13 mouse cellular contexts compared by ENCODE assay signal in the genomic region with DNA sequence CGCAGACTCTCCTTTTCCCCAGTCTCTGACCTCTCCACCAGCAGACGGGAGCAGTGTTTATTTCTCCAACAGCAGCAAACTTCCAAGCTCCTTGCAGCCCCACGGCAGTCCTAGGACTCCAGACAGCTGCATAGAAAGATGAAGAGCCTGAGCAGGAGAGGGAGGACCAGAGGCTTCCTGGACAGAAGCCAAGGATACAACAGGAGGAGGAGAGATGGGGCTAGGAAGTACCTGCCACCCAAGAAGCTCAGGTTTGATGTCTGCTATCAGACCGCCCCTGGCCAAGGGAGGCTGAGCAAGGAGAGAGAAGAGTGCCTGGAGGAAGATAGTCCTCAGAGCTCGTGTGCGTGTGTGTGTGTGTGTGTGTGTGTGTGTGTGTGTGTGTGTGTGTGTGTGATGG. TPM values are rescaled to one million over a fixed set of nuclear protein-coding genes. Genes with fewer than 3 reads are reported as not detected.
DNase-seq lines count a peak whose midpoint lies in the region; ATAC-seq lines count a peak whose summit lies in the region.
"Had no signal": no experiment of that assay in that cellular context is flagged by ENCODE, and none has a peak within 500 bp of the region (broad histone marks: within the 10 kb centered on the region; RNA-seq: fewer than 3 reads in every experiment).

No protein-coding gene starts in this region.

- WGBS in hindbrain, embryonic 15.5 days: 57% methylated on average over 6 of the region's 6 CpGs
- 56% methylated on average over 6 of the region's 6 CpGs for WGBS in hindbrain, embryonic 12.5 days
- WGBS in midbrain, embryonic 15.5 days: 67% methylated on average over 6 of the region's 6 CpGs
- 47% methylated on average over 6 of the region's 6 CpGs for WGBS in midbrain, embryonic 16.5 days
- WGBS in stomach, embryonic 16.5 days: 20% methylated on average over 6 of the region's 6 CpGs

- no peaks in the 10 kb centered on the region for H3K27me3 ChIP-seq in hindbrain, embryonic 15.5 days
- no peaks in the 10 kb centered on the region for H3K27me3 ChIP-seq in hindbrain, embryonic 12.5 days
- H3K27me3 ChIP-seq in midbrain, embryonic 15.5 days (replicated peaks): no peaks in the 10 kb centered on the region
- no peaks in the 10 kb centered on the region for H3K27me3 ChIP-seq in midbrain, embryonic 16.5 days (ENCODE audit: control insufficient read depth, insufficient read depth, low read depth, low read length)
- H3K27me3 ChIP-seq in stomach, embryonic 16.5 days (ENCODE audit: control insufficient read depth, insufficient read depth, low read length): no peaks in the 10 kb centered on the region

- H3K9ac ChIP-seq in hindbrain, embryonic 15.5 days: no peak overlapping the region
- no peak overlapping the region for H3K9ac ChIP-seq in hindbrain, embryonic 12.5 days
- H3K9ac ChIP-seq in midbrain, embryonic 15.5 days: no peak overlapping the region
- no peak overlapping the region for H3K9ac ChIP-seq in midbrain, embryonic 16.5 days (ENCODE audit: low read depth, low read length)
- H3K9ac ChIP-seq in stomach, embryonic 16.5 days (ENCODE audit: low read length): peak overlapping the region; percentile 18; the same call in 1 of the 2 replicates

- H3K4me2 ChIP-seq in hindbrain, embryonic 15.5 days: no peak overlapping the region
- H3K4me2 ChIP-seq in hindbrain, embryonic 12.5 days (replicated peaks): no peak overlapping the region
- no peak overlapping the region for H3K4me2 ChIP-seq in midbrain, embryonic 15.5 days
- H3K4me2 ChIP-seq in midbrain, embryonic 16.5 days (ENCODE audit: low read length): no peak overlapping the region
- no peak overlapping the region; the same call in 1 of the 2 replicates for H3K4me2 ChIP-seq in stomach, embryonic 16.5 days (ENCODE audit: low read depth, low read length)

- peaks cover 10% of the 10 kb centered on the region for H3K4me1 ChIP-seq in hindbrain, embryonic 15.5 days (replicated peaks)
- H3K4me1 ChIP-seq in hindbrain, embryonic 12.5 days: peaks cover 9% of the 10 kb centered on the region
- peaks cover 8% of the 10 kb centered on the region for H3K4me1 ChIP-seq in midbrain, embryonic 15.5 days
- peaks cover 3% of the 10 kb centered on the region; the same call in 1 of the 2 replicates for H3K4me1 ChIP-seq in midbrain, embryonic 16.5 days (ENCODE audit: control insufficient read depth, insufficient read depth, low read length)
- H3K4me1 ChIP-seq in stomach, embryonic 16.5 days (ENCODE audit: control insufficient read depth, insufficient read depth, low read length): peaks cover 18% of the 10 kb centered on the region

- peak; percentile 32 for DNase-seq in embryo, embryonic 10.5 days (ENCODE audit: low spot score)
- no peak for DNase-seq in embryo, embryonic 9.5 days (ENCODE audit: extremely low spot score)
- DNase-seq: cerebellum, postnatal 14 days; left cerebral cortex, postnatal 4 days; right cerebral cortex, postnatal 25 days had no signal

- ATAC-seq in hindbrain, embryonic 15.5 days (ENCODE audit: low FRiP score, low read depth): 0 out of 2 replicates have a peak, but pooled peaks have one; percentile 34
- no peak for ATAC-seq in hindbrain, embryonic 12.5 days (ENCODE audit: low FRiP score)
- ATAC-seq in midbrain, embryonic 15.5 days (replicated peaks): no peak
- ATAC-seq in midbrain, embryonic 16.5 days: no peak
- ATAC-seq in stomach, embryonic 16.5 days (ENCODE audit: insufficient read depth, low FRiP score): peak; percentile 67
- ATAC-seq in frontal cortex, adult (ENCODE audit: low TSS enrichment): no peak

- no peaks in the 10 kb centered on the region for H3K9me3 ChIP-seq in hindbrain, embryonic 15.5 days
- H3K9me3 ChIP-seq in hindbrain, embryonic 12.5 days (replicated peaks): no peaks in the 10 kb centered on the region
- H3K9me3 ChIP-seq in midbrain, embryonic 15.5 days: no peaks in the 10 kb centered on the region
- no peaks in the 10 kb centered on the region for H3K9me3 ChIP-seq in midbrain, embryonic 16.5 days (replicated peaks; ENCODE audit: control insufficient read depth, low read length, poor library complexity, severe bottlenecking)
- no peaks in the 10 kb centered on the region for H3K9me3 ChIP-seq in stomach, embryonic 16.5 days (replicated peaks; ENCODE audit: control insufficient read depth, low read length)
- H3K9me3 ChIP-seq: G1E had no signal

- H3K36me3 ChIP-seq in hindbrain, embryonic 15.5 days: no peaks in the 10 kb centered on the region
- H3K36me3 ChIP-seq in hindbrain, embryonic 12.5 days: no peaks in the 10 kb centered on the region
- no peaks in the 10 kb centered on the region for H3K36me3 ChIP-seq in midbrain, embryonic 15.5 days (replicated peaks)
- H3K36me3 ChIP-seq in midbrain, embryonic 16.5 days (ENCODE audit: control insufficient read depth, insufficient read depth, low read length): no peaks in the 10 kb centered on the region
- no peaks in the 10 kb centered on the region for H3K36me3 ChIP-seq in stomach, embryonic 16.5 days (ENCODE audit: control insufficient read depth, insufficient read depth, low read length)
- H3K36me3 ChIP-seq: G1E had no signal

- H3K4me3 ChIP-seq in hindbrain, embryonic 15.5 days: no peak overlapping the region
- H3K4me3 ChIP-seq in hindbrain, embryonic 12.5 days: no peak overlapping the region
- H3K4me3 ChIP-seq in midbrain, embryonic 15.5 days: no peak overlapping the region
- no peak overlapping the region for H3K4me3 ChIP-seq in midbrain, embryonic 16.5 days (ENCODE audit: low read depth, low read length)
- no peak overlapping the region for H3K4me3 ChIP-seq in stomach, embryonic 16.5 days (replicated peaks; ENCODE audit: low read length)
- H3K4me3 ChIP-seq: layer of hippocampus, adult 2 months had no signal

- no peak overlapping the region for H3K27ac ChIP-seq in hindbrain, embryonic 15.5 days (replicated peaks)
- H3K27ac ChIP-seq in hindbrain, embryonic 12.5 days: no peak overlapping the region
- H3K27ac ChIP-seq in midbrain, embryonic 15.5 days: peak overlapping the region; percentile 32; the same call in 1 of the 2 replicates
- no peak overlapping the region for H3K27ac ChIP-seq in midbrain, embryonic 16.5 days (ENCODE audit: low read length)
- peak overlapping the region; percentile 71 for H3K27ac ChIP-seq in stomach, embryonic 16.5 days (ENCODE audit: low read length)
- H3K27ac ChIP-seq: layer of hippocampus, adult 2 months had no signal

RNA-seq across cellular contexts. Expression of gene Spdye4c, which starts 41.0 kb away (rescaled TPM):
- not detected in 2 replicates for polyA plus RNA-seq in hindbrain, embryonic 15.5 days (2015; fragmentation: Nextera tagmentation; extraction: Ambion mirVana)
- not detected in 2 replicates for polyA plus RNA-seq in hindbrain, embryonic 12.5 days (2016; fragmentation: Nextera tagmentation; extraction: Ambion mirVana)
- not detected in 2 replicates for polyA plus RNA-seq in midbrain, embryonic 15.5 days (2015; fragmentation: Nextera tagmentation; extraction: Ambion mirVana)
- polyA plus RNA-seq in midbrain, embryonic 16.5 days (2015; fragmentation: Nextera tagmentation; extraction: Ambion mirVana): not detected in 2 replicates
- not detected in 2 replicates for polyA plus RNA-seq in stomach, embryonic 16.5 days (2015; fragmentation: Nextera tagmentation; extraction: Ambion mirVana)
- polyA plus RNA-seq: G1E had no signal

Comparison
In these comparisons a context has a peak if more than half of its experiments do, and no peak if none do; other contexts are left out.
1. ATAC-seq: peak in hindbrain, embryonic 15.5 days (single experiment) and stomach, embryonic 16.5 days (single experiment); none in hindbrain, embryonic 12.5 days (single experiment), midbrain, embryonic 15.5 days (single experiment), midbrain, embryonic 16.5 days (single experiment) and frontal cortex, adult (single experiment).
2. H3K27ac ChIP-seq: peak in midbrain, embryonic 15.5 days (single experiment) and stomach, embryonic 16.5 days (single experiment); none in hindbrain, embryonic 15.5 days (single experiment), hindbrain, embryonic 12.5 days (single experiment) and midbrain, embryonic 16.5 days (single experiment).